Mouse (Mus musculus) ES-E14 (cell line): Measurements from ENCODE around the gene Hist1h3g.

Source experiments
- CHD2 ChIP-seq: IDR thresholded peaks from 2 replicates; pipeline ENCODE4 v1.6.1; 2014; ENCODE audit warnings: mild to moderate bottlenecking, low read depth, low read length, inconsistent platforms
- HCFC1 ChIP-seq: IDR thresholded peaks from 2 replicates; pipeline ENCODE4 v1.6.1; 2012; ENCODE audit warnings: low read length, inconsistent platforms, borderline replicate concordance; ENCODE audit not compliant: insufficient read depth
- MAFK ChIP-seq: IDR thresholded peaks from 2 replicates; pipeline ENCODE4 v1.6.1; 2014; ENCODE audit warnings: mild to moderate bottlenecking, low read depth, low read length, inconsistent platforms; ENCODE audit not compliant: insufficient read depth
- ZC3H11A ChIP-seq: IDR thresholded peaks from 2 replicates; pipeline ENCODE4 v1.6.1; 2012; ENCODE audit warnings: low read depth, mild to moderate bottlenecking, inconsistent platforms, low read length, borderline replicate concordance
- ZNF384 ChIP-seq: IDR thresholded peaks from 2 replicates; pipeline ENCODE4 v1.6.1; 2012; ENCODE audit warnings: low read depth, low read length, inconsistent platforms

GRCm38 (mm10) chr13:23488400-23489322 lies 46.6 kb upstream of the Hist1h3g start, which contains the start of gene Btn2a2:
- TF ChIP-seq MAFK (no peak), ZNF384 (no peak), HCFC1 (no peak), ZC3H11A (no peak), CHD2 (peak; percentile 97)
